ENCODE assay signal across 8 mouse cellular contexts in the genomic region with DNA sequence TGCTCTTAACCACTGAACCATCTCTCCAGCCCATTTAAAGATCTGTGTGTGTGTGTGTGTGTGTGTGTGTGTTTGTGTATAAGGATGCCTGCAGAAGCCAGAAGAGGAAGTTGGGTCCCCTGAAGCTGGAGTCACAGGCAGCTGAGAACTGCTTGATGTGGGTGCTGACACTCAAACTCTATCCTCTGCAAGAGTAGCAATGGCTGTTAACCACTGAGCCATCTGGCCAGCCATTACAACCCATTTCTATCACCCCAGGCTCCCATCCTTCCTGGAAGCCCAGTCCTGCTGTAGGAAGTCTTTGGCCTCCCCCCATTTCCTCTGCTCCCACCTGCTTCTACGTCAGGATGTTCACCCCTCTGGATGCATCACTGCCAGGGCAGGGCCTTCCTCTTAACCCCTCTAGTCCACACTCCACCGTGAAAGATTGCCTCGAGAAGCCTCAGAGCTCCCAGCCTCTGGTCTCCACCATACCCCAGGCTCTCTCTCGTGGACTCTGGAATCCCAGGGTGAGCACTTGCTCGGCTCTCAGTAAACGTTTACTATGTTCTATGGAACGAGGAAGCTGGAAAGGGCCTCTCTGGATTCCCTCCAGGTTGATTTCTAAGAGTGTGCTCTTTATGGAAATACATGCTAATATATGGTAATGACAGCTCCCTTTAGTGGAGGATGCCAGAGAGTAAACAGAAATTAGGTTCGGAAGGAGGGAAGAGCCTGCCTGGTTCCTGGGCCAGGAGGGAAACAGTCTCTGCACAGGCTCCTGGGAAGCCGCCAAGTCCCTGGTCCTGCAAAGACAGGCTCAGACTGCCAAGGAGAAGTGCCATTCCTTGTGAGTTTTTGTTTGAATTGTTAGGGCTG. TPM values are rescaled to one million over a fixed set of nuclear protein-coding genes. Genes with fewer than 3 reads are reported as not detected.
DNase-seq lines count a peak whose midpoint lies in the region; ATAC-seq lines count a peak whose summit lies in the region.

No protein-coding gene starts in this region.

- H3K4me1 ChIP-seq in hindbrain, embryonic 13.5 days (replicated peaks), result peaks cover 30% of the 10 kb centered on the region
- peaks cover 22% of the 10 kb centered on the region for H3K4me1 ChIP-seq in hindbrain, embryonic 10.5 days (replicated peaks)
- H3K4me1 ChIP-seq in midbrain, embryonic 14.5 days (ENCODE audit: control insufficient read depth, insufficient read depth, low read length), result peaks cover 17% of the 10 kb centered on the region; the same call in 1 of the 2 replicates

- peaks cover 19% of the 10 kb centered on the region for H3K36me3 ChIP-seq in hindbrain, embryonic 13.5 days
- H3K36me3 ChIP-seq in hindbrain, embryonic 10.5 days, result peaks cover 21% of the 10 kb centered on the region
- peaks cover 12% of the 10 kb centered on the region for H3K36me3 ChIP-seq in midbrain, embryonic 14.5 days (ENCODE audit: control insufficient read depth, insufficient read depth, low read length)

- H3K4me3 ChIP-seq in hindbrain, embryonic 13.5 days, result no peak overlapping the region
- H3K4me3 ChIP-seq in hindbrain, embryonic 10.5 days, result no peak overlapping the region
- H3K4me3 ChIP-seq in midbrain, embryonic 14.5 days (replicated peaks; ENCODE audit: low read depth, low read length), result no peak overlapping the region

- peak overlapping the region; percentile 0; the same call in 1 of the 2 replicates for H3K4me2 ChIP-seq in hindbrain, embryonic 13.5 days
- H3K4me2 ChIP-seq in midbrain, embryonic 14.5 days (ENCODE audit: low read length), result no peak overlapping the region

- no peak overlapping the region for H3K9ac ChIP-seq in hindbrain, embryonic 13.5 days
- H3K9ac ChIP-seq in midbrain, embryonic 14.5 days (replicated peaks; ENCODE audit: low read length), result no peak overlapping the region

- no peaks in the 10 kb centered on the region for H3K27me3 ChIP-seq in hindbrain, embryonic 13.5 days
- peaks cover 8% of the 10 kb centered on the region; the same call in 1 of the 2 replicates for H3K27me3 ChIP-seq in hindbrain, embryonic 10.5 days (ENCODE audit: insufficient read depth, poor library complexity, severe bottlenecking)
- no peaks in the 10 kb centered on the region for H3K27me3 ChIP-seq in midbrain, embryonic 14.5 days (ENCODE audit: control insufficient read depth, insufficient read depth, low read length)

- no peak for DNase-seq in hindbrain, embryonic 10.5 days (ENCODE audit: low spot score)
- peak; percentile 89 for DNase-seq in MN1 (ENCODE audit: low spot score)
- peak; percentile 64 for DNase-seq in cerebellum, adult 9-11 months
- DNase-seq in kidney, postnatal 36 days, result peak; percentile 79 to 83
- peak; percentile 66 for DNase-seq in midbrain, embryonic 14.5 days
- peak; percentile 59 for DNase-seq in thymus, postnatal 25 days

- H3K27ac ChIP-seq in hindbrain, embryonic 13.5 days, result peak overlapping the region; percentile 60
- no peak overlapping the region for H3K27ac ChIP-seq in hindbrain, embryonic 10.5 days
- peak overlapping the region; percentile 43; the same call in 1 of the 2 replicates for H3K27ac ChIP-seq in midbrain, embryonic 14.5 days (replicated peaks; ENCODE audit: low read depth, low read length)

- no peak for ATAC-seq in hindbrain, embryonic 13.5 days (ENCODE audit: low FRiP score)
- ATAC-seq in midbrain, embryonic 14.5 days (ENCODE audit: low FRiP score, low TSS enrichment), result 0 out of 2 replicates have a peak, but pooled peaks have one; percentile 19
- no peak for ATAC-seq in inflammation-experienced regulatory T-cells, adult 6 months

- 49% methylated on average over 9 of the region's 9 CpGs for WGBS in hindbrain, embryonic 13.5 days
- WGBS in hindbrain, embryonic 10.5 days, result 66% methylated on average over 9 of the region's 9 CpGs
- WGBS in midbrain, embryonic 14.5 days, result 39% methylated on average over 9 of the region's 9 CpGs

- no peaks in the 10 kb centered on the region for H3K9me3 ChIP-seq in hindbrain, embryonic 13.5 days
- peaks cover 3% of the 10 kb centered on the region; the same call in 1 of the 2 replicates for H3K9me3 ChIP-seq in hindbrain, embryonic 10.5 days
- H3K9me3 ChIP-seq in midbrain, embryonic 14.5 days (ENCODE audit: control insufficient read depth, low read length), result no peaks in the 10 kb centered on the region

RNA-seq across cellular contexts. Expression of a gene that starts 3.3 kb away (rescaled TPM):
- 33.5 and 34.0 TPM in 2 replicates for polyA plus RNA-seq in hindbrain, embryonic 13.5 days (2015; fragmentation: Nextera tagmentation; extraction: Ambion mirVana)
- 8.5 and 10.9 TPM in 2 replicates for polyA plus RNA-seq in hindbrain, embryonic 10.5 days (2016; fragmentation: Nextera tagmentation; extraction: Ambion mirVana)
- 38.2 and 46.8 TPM in 2 replicates for polyA plus RNA-seq in midbrain, embryonic 14.5 days (2014; fragmentation: Nextera tagmentation; extraction: Ambion mirVana)
- polyA plus RNA-seq in inflammation-experienced regulatory T-cells, adult 6 months (2017; shearing (Covaris generic)), result 10 to 100 TPM; 55.8 to 72.0 (median 64.8) TPM

RNA-seq across cellular contexts. Expression of a gene that starts 24.9 kb away (rescaled TPM):
- 66.5 and 67.9 TPM in 2 replicates for polyA plus RNA-seq in hindbrain, embryonic 13.5 days (2015; fragmentation: Nextera tagmentation; extraction: Ambion mirVana)
- polyA plus RNA-seq in hindbrain, embryonic 10.5 days (2016; fragmentation: Nextera tagmentation; extraction: Ambion mirVana), result 67.6 and 77.6 TPM in 2 replicates
- polyA plus RNA-seq in midbrain, embryonic 14.5 days (2014; fragmentation: Nextera tagmentation; extraction: Ambion mirVana), result 60.8 and 67.1 TPM in 2 replicates
- polyA plus RNA-seq in inflammation-experienced regulatory T-cells, adult 6 months (2017; shearing (Covaris generic)), result 10 to 100 TPM; 40.9 to 48.3 (median 45.5) TPM

RNA-seq across cellular contexts. Expression of a gene that starts 37.9 kb away (rescaled TPM):
- polyA plus RNA-seq in hindbrain, embryonic 13.5 days (2015; fragmentation: Nextera tagmentation; extraction: Ambion mirVana), result 24.6 and 26.9 TPM in 2 replicates
- 25.1 and 25.7 TPM in 2 replicates for polyA plus RNA-seq in hindbrain, embryonic 10.5 days (2016; fragmentation: Nextera tagmentation; extraction: Ambion mirVana)
- polyA plus RNA-seq in midbrain, embryonic 14.5 days (2014; fragmentation: Nextera tagmentation; extraction: Ambion mirVana), result 16.8 and 20.0 TPM in 2 replicates
- polyA plus RNA-seq in inflammation-experienced regulatory T-cells, adult 6 months (2017; shearing (Covaris generic)), result 10 to 100 TPM; 51.3 to 63.3 (median 56.7) TPM

RNA-seq across cellular contexts. Expression of a gene that starts 38.0 kb away (rescaled TPM):
- polyA plus RNA-seq in hindbrain, embryonic 13.5 days (2015; fragmentation: Nextera tagmentation; extraction: Ambion mirVana), result 27.7 and 28.2 TPM in 2 replicates
- 54.3 and 59.7 TPM in 2 replicates for polyA plus RNA-seq in hindbrain, embryonic 10.5 days (2016; fragmentation: Nextera tagmentation; extraction: Ambion mirVana)
- 22.7 and 24.5 TPM in 2 replicates for polyA plus RNA-seq in midbrain, embryonic 14.5 days (2014; fragmentation: Nextera tagmentation; extraction: Ambion mirVana)
- polyA plus RNA-seq in inflammation-experienced regulatory T-cells, adult 6 months (2017; shearing (Covaris generic)), result 10 to 100 TPM; 37.0 to 37.7 (median 37.2) TPM

RNA-seq across cellular contexts. Expression of a gene that starts 57.4 kb away (rescaled TPM):
- 231 and 236 TPM in 2 replicates for polyA plus RNA-seq in hindbrain, embryonic 13.5 days (2015; fragmentation: Nextera tagmentation; extraction: Ambion mirVana)
- 288 and 292 TPM in 2 replicates for polyA plus RNA-seq in hindbrain, embryonic 10.5 days (2016; fragmentation: Nextera tagmentation; extraction: Ambion mirVana)
- 233 and 265 TPM in 2 replicates for polyA plus RNA-seq in midbrain, embryonic 14.5 days (2014; fragmentation: Nextera tagmentation; extraction: Ambion mirVana)
- polyA plus RNA-seq in inflammation-experienced regulatory T-cells, adult 6 months (2017; shearing (Covaris generic)), result 100 to 1,000 TPM; 120 to 150 (median 121) TPM
